Mouse (Mus musculus): ENCODE measurements around the gene Smpd1. TPM values are rescaled to one million over a fixed set of nuclear protein-coding genes. Genes with fewer than 3 reads are reported as not detected.

The Smpd1 gene
- polyA plus RNA-seq, 1 experiment from 2014 or later = 74.2 TPM

- no peak overlapping the region for H3K4me2 ChIP-seq (ENCODE audit: low read length)
- no peaks in the 10 kb centered on the region for H3K36me3 ChIP-seq (ENCODE audit: control insufficient read depth, insufficient read depth)
- H3K4me1 ChIP-seq (replicated peaks; ENCODE audit: control insufficient read depth, insufficient read depth, low read length) = no peaks in the 10 kb centered on the region
- H3K4me3 ChIP-seq (replicated peaks; ENCODE audit: low read length) = no peak overlapping the region
- WGBS = 38% methylated on average over 6 of the region's 6 CpGs
- no peak overlapping the region for H3K27ac ChIP-seq (ENCODE audit: low read length)
- no peak for ATAC-seq
- no peaks in the 10 kb centered on the region for H3K27me3 ChIP-seq (replicated peaks; ENCODE audit: control insufficient read depth, insufficient read depth, low read length)
- no peak overlapping the region for H3K9ac ChIP-seq (replicated peaks; ENCODE audit: low read depth, low read length)
- no peaks in the 10 kb centered on the region for H3K9me3 ChIP-seq (ENCODE audit: control insufficient read depth, low read length)
Observed at GRCm38 (mm10) chr7:105520201-105520600, 34.0 kb upstream of the Smpd1 start.

- Histone ChIP-seq H3K9ac (replicated peaks; ENCODE audit: low read depth, low read length) (no peak overlapping the region), H3K4me1 (replicated peaks; ENCODE audit: control insufficient read depth, insufficient read depth, low read length) (no peaks in the 10 kb centered on the region), H3K27ac (ENCODE audit: low read length) (no peak overlapping the region), H3K4me3 (replicated peaks; ENCODE audit: low read length) (no peak overlapping the region), H3K9me3 (ENCODE audit: control insufficient read depth, low read length) (no peaks in the 10 kb centered on the region), H3K4me2 (ENCODE audit: low read length) (no peak overlapping the region), H3K27me3 (replicated peaks; ENCODE audit: control insufficient read depth, insufficient read depth, low read length) (no peaks in the 10 kb centered on the region), H3K36me3 (ENCODE audit: control insufficient read depth, insufficient read depth) (no peaks in the 10 kb centered on the region)
- ATAC-seq = no peak
- 82% methylated on average over 2 of the region's 2 CpGs for WGBS
Observed at GRCm38 (mm10) chr7:105524222-105524621, 29.9 kb upstream of the Smpd1 start.

- Histone ChIP-seq H3K4me1 (replicated peaks; ENCODE audit: control insufficient read depth, insufficient read depth, low read length) (no peaks in the 10 kb centered on the region), H3K27me3 (replicated peaks; ENCODE audit: control insufficient read depth, insufficient read depth, low read length) (no peaks in the 10 kb centered on the region), H3K9me3 (ENCODE audit: control insufficient read depth, low read length) (no peaks in the 10 kb centered on the region), H3K9ac (replicated peaks; ENCODE audit: low read depth, low read length) (no peak overlapping the region), H3K4me3 (replicated peaks; ENCODE audit: low read length) (no peak overlapping the region), H3K4me2 (ENCODE audit: low read length) (no peak overlapping the region), H3K27ac (ENCODE audit: low read length) (no peak overlapping the region), H3K36me3 (ENCODE audit: control insufficient read depth, insufficient read depth) (no peaks in the 10 kb centered on the region)
- WGBS = 51% methylated on average over 1 of the region's 1 CpGs
- ATAC-seq = peak; percentile 54
Observed at GRCm38 (mm10) chr7:105527306-105527937, 26.7 kb upstream of the Smpd1 start.

GRCm38 (mm10) chr7:105528094-105528493 lies 26.1 kb upstream of the Smpd1 start:
- H3K27ac ChIP-seq (ENCODE audit: low read length) = no peak overlapping the region
- H3K36me3 ChIP-seq (ENCODE audit: control insufficient read depth, insufficient read depth) = no peaks in the 10 kb centered on the region
- H3K4me1 ChIP-seq (replicated peaks; ENCODE audit: control insufficient read depth, insufficient read depth, low read length) = no peaks in the 10 kb centered on the region
- WGBS = 82% methylated on average over 4 of the region's 4 CpGs
- no peak overlapping the region for H3K4me2 ChIP-seq (ENCODE audit: low read length)
- no peaks in the 10 kb centered on the region for H3K9me3 ChIP-seq (ENCODE audit: control insufficient read depth, low read length)
- H3K27me3 ChIP-seq (replicated peaks; ENCODE audit: control insufficient read depth, insufficient read depth, low read length) = no peaks in the 10 kb centered on the region
- ATAC-seq = no peak
- H3K9ac ChIP-seq (replicated peaks; ENCODE audit: low read depth, low read length) = no peak overlapping the region
- H3K4me3 ChIP-seq (replicated peaks; ENCODE audit: low read length) = no peak overlapping the region

GRCm38 (mm10) chr7:105534162-105534561 lies 20.0 kb upstream of the Smpd1 start:
- ATAC-seq = no peak
- H3K4me3 ChIP-seq (replicated peaks; ENCODE audit: low read length) = no peak overlapping the region
- H3K36me3 ChIP-seq (ENCODE audit: control insufficient read depth, insufficient read depth) = no peaks in the 10 kb centered on the region
- H3K4me2 ChIP-seq (ENCODE audit: low read length) = no peak overlapping the region
- H3K27me3 ChIP-seq (replicated peaks; ENCODE audit: control insufficient read depth, insufficient read depth, low read length) = no peaks in the 10 kb centered on the region
- no peaks in the 10 kb centered on the region for H3K9me3 ChIP-seq (ENCODE audit: control insufficient read depth, low read length)
- no peak overlapping the region for H3K9ac ChIP-seq (replicated peaks; ENCODE audit: low read depth, low read length)
- no peaks in the 10 kb centered on the region for H3K4me1 ChIP-seq (replicated peaks; ENCODE audit: control insufficient read depth, insufficient read depth, low read length)
- no peak overlapping the region for H3K27ac ChIP-seq (ENCODE audit: low read length)
- WGBS = 79% methylated on average over 3 of the region's 3 CpGs

- H3K4me3 ChIP-seq (replicated peaks; ENCODE audit: low read length) = no peak overlapping the region
- no peaks in the 10 kb centered on the region for H3K9me3 ChIP-seq (ENCODE audit: control insufficient read depth, low read length)
- no peak overlapping the region for H3K4me2 ChIP-seq (ENCODE audit: low read length)
- H3K27me3 ChIP-seq (replicated peaks; ENCODE audit: control insufficient read depth, insufficient read depth, low read length) = no peaks in the 10 kb centered on the region
- WGBS = 77% methylated on average over 8 of the region's 8 CpGs
- no peak overlapping the region for H3K27ac ChIP-seq (ENCODE audit: low read length)
- H3K36me3 ChIP-seq (ENCODE audit: control insufficient read depth, insufficient read depth) = no peaks in the 10 kb centered on the region
- no peak for ATAC-seq
- H3K4me1 ChIP-seq (replicated peaks; ENCODE audit: control insufficient read depth, insufficient read depth, low read length) = no peaks in the 10 kb centered on the region
- H3K9ac ChIP-seq (replicated peaks; ENCODE audit: low read depth, low read length) = no peak overlapping the region
Observed at GRCm38 (mm10) chr7:105545986-105546385, 8.2 kb upstream of the Smpd1 start.

- no peaks in the 10 kb centered on the region for H3K27me3 ChIP-seq (replicated peaks; ENCODE audit: control insufficient read depth, insufficient read depth, low read length)
- H3K36me3 ChIP-seq (ENCODE audit: control insufficient read depth, insufficient read depth) = no peaks in the 10 kb centered on the region
- no peak overlapping the region for H3K9ac ChIP-seq (replicated peaks; ENCODE audit: low read depth, low read length)
- no peak for ATAC-seq
- H3K4me3 ChIP-seq (replicated peaks; ENCODE audit: low read length) = no peak overlapping the region
- H3K9me3 ChIP-seq (ENCODE audit: control insufficient read depth, low read length) = no peaks in the 10 kb centered on the region
- WGBS = 87% methylated on average over 7 of the region's 7 CpGs
- no peak overlapping the region for H3K27ac ChIP-seq (ENCODE audit: low read length)
- H3K4me1 ChIP-seq (replicated peaks; ENCODE audit: control insufficient read depth, insufficient read depth, low read length) = no peaks in the 10 kb centered on the region
- no peak overlapping the region for H3K4me2 ChIP-seq (ENCODE audit: low read length)
Observed at GRCm38 (mm10) chr7:105547970-105548369, 6.2 kb upstream of the Smpd1 start.

- Histone ChIP-seq H3K9ac (replicated peaks; ENCODE audit: low read depth, low read length) (no peak overlapping the region), H3K27me3 (replicated peaks; ENCODE audit: control insufficient read depth, insufficient read depth, low read length) (no peaks in the 10 kb centered on the region), H3K4me2 (ENCODE audit: low read length) (no peak overlapping the region), H3K4me1 (replicated peaks; ENCODE audit: control insufficient read depth, insufficient read depth, low read length) (peaks cover 3% of the 10 kb centered on the region; the same call in 1 of the 2 replicates), H3K4me3 (replicated peaks; ENCODE audit: low read length) (no peak overlapping the region), H3K9me3 (ENCODE audit: control insufficient read depth, low read length) (no peaks in the 10 kb centered on the region), H3K36me3 (ENCODE audit: control insufficient read depth, insufficient read depth) (no peaks in the 10 kb centered on the region), H3K27ac (ENCODE audit: low read length) (no peak overlapping the region)
- 46% methylated on average over 6 of the region's 6 CpGs for WGBS
- ATAC-seq = peak; percentile 25; the same call in 1 of the 2 replicates
Observed at GRCm38 (mm10) chr7:105549035-105549434, 5.1 kb upstream of the Smpd1 start.

- no peaks in the 10 kb centered on the region for H3K27me3 ChIP-seq (replicated peaks; ENCODE audit: control insufficient read depth, insufficient read depth, low read length)
- H3K4me2 ChIP-seq (ENCODE audit: low read length) = peak overlapping the region; percentile 89
- 0 out of 2 replicates have a peak, but pooled peaks have one; percentile 5 for ATAC-seq
- WGBS = 27% methylated on average over 26 of the region's 27 CpGs
- H3K9ac ChIP-seq (replicated peaks; ENCODE audit: low read depth, low read length) = peak overlapping the region; percentile 89
- peaks cover 6% of the 10 kb centered on the region for H3K36me3 ChIP-seq (ENCODE audit: control insufficient read depth, insufficient read depth)
- H3K4me3 ChIP-seq (replicated peaks; ENCODE audit: low read length) = peak overlapping the region; percentile 89
- H3K4me1 ChIP-seq (replicated peaks; ENCODE audit: control insufficient read depth, insufficient read depth, low read length) = peaks cover 17% of the 10 kb centered on the region
- peak overlapping the region; percentile 51; the same call in 1 of the 2 replicates for H3K27ac ChIP-seq (ENCODE audit: low read length)
- no peaks in the 10 kb centered on the region for H3K9me3 ChIP-seq (ENCODE audit: control insufficient read depth, low read length)
Observed at GRCm38 (mm10) chr7:105553456-105554211, 526 bp upstream of the Smpd1 start.
